Mouse (Mus musculus) sigmoid colon, adult 10 weeks (tissue): ENCODE results near the gene Castor2. TPM values are rescaled to one million over a fixed set of nuclear protein-coding genes. Genes with fewer than 3 reads are reported as not detected.

Experiments used
- polyA plus RNA-seq: library from polyadenylated mRNA; stranded (reverse); fragments of 350-450 nt; fragmentation: Illumina TruSeq; extraction: RNeasy Lipid Tissue Mini Kit (QIAGEN cat#74804); gene quantifications from one replicate; pipeline ENCODE4 v1.2.3, GENCODE M21; 2014; ENCODE audit warnings: low read depth, low replicate concordance

Gene Castor2
- polyA plus RNA-seq = 1.9 TPM

GRCm38 (mm10) chr5:134099496-134100211 lies at the start of gene Castor2:
Gene Castor2, plus strand, starts transcription at chr5:134099711.

DNA sequence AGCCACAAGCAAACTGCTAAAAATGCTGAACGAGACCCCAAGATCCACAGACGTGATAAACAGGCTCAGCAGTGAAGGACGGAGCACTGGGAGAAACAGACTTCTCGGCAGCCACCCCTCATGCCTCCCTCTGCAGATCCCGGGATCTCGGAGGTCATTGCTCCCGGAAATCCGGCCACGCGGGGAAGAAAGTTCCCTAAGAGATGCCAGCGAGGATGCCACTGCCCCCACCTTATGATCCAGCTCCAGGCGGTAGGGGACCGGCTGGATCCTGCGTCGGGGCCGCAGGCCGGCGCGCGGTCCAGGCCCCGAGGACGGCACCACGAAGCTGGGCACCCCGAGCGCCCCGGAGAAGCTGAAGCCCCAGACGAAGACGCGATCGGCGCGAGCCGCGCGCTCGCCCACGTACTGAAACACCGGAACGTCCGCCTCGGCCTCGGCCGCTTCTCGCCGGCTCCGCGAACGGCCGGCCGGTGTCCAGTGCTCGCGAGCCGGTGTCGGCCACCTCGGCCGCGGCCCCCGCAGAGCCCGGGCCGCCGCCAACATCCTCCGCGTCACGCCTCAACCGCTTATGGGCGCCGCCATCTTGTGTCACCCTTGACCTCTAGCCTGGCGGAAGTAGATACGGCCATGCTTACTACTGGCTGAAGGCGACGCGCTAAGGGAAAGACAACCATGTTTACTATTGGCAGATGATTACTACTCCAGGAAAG lies 76.8 kb downstream of the Castor2 start, which contains the start of gene Rcc1l:
Rcc1l (minus strand) TSS at position 606 of the 713 bp plus-strand sequence.

GRCm38 (mm10) chr5:134183880-134184808 lies 84.6 kb downstream of the Castor2 start, which contains the start of gene Gtf2ird2:
Gene Gtf2ird2, plus strand, starts transcription at chr5:134184019.

Other genes starting within 250 kb of the Castor2 start
- 1.3 TPM for gene Rcc1l, start 77.1 kb downstream of the Castor2 start, polyA plus RNA-seq
- 2.5 TPM for gene Gtf2ird2, start 84.3 kb downstream of the Castor2 start, polyA plus RNA-seq
- 3.3 TPM for gene Ncf1, start 129.9 kb downstream of the Castor2 start, polyA plus RNA-seq
- gene Gtf2i, start 215.0 kb downstream of the Castor2 start, polyA plus RNA-seq = 43.3 TPM